Mouse (Mus musculus) urinary bladder, postnatal 10 days (tissue): ENCODE measurements around the gene Usp17ld.
"Not testable (repeated sequence)": the region's sequence is repeated elsewhere in the genome, so short reads cannot be mapped to it uniquely, and the experiment has no call there.

Source experiments
- DNase-seq: peaks from one replicate; pipeline ENCODE4 v3.0.0; 2022; ENCODE audit warnings: low spot score

Gene Usp17ld

DNA sequence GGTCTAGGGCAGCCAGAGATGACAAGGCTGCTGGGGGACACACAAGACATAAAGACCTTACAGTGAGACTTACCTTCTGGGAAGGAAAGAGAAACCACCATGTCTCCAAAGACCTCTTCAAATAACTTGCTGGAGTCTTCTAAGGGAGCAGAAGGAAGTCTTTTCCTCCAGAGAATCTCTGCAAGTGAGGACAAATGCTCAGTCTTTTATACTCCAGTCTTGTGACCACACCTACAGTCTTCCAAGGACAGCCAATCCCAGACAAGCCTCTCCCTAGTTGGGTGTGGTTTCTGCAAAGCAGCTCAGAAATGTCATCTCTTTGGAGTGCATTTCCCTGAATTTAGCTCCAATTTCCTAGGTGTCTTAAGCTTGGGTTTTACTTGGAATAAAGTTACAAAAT, at the start of gene Usp17ld:
TSS of gene Usp17ld (minus strand) at position 101 of the 400 bp plus-strand sequence.
- not testable (repeated sequence) for DNase-seq

DNA sequence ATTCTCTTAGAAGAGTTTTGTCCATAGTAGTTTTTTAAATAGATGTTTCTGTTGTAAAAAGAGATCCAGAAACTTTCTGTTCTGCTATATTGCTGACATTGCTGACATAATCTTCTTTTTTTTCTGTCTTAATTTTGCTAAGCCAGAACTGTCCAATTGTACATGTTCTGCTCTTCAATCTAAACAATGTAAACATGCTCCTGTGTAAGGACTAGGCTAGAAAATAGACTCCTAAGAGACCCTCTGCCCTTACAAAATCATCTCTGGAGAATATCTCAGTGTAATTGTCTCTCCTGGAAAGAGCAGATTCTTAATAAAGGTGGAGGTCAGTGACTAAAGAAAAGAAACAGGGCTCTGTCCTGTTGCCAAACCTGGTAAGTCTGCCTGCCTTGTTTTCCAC, 35.6 kb downstream of the Usp17ld start, which contains the start of gene Olfr594:
TSS of gene Olfr594 (plus strand) at position 301 of the 400 bp plus-strand sequence.
- no peak for DNase-seq

DNA sequence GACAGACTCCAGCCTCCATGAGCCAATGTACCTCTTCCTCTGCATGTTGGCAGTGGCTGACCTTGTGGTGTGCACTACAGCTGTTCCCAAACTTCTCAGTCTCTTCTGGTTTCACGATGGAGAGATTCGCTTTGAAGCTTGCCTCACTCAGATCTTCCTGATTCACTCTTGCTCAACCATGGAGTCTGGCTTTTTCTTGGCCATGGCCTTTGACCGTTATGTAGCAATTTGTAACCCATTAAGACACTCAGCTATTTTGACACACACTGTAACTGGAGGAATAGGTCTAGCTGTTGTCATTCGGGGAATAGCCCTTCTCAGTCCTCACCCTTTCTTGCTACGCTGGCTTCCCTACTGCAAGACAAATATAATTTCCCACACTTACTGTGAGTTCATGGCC, 40.3 kb downstream of the Usp17ld start:
- DNase-seq = not testable (repeated sequence)

DNA sequence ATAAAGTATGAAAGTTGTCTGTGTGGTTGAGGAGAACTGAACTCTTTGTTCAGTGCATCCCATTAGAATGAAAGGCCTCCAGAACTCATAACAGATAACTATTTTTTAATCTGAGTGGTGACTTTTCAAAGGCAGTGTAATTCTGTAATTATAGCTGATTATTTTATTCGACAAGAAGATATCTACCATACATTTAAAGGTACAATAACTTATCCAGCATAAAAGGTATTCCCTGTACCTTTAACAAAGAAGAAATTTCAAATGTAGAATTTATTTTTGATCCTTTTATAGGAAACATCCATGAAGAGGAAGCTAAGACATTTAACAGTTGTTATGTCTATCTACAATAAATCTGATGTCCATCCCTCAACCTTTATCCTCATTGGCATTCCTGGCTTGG, 40.7 kb downstream of the Usp17ld start, which contains the start of gene Olfr593:
TSS of gene Olfr593 (plus strand) at position 301 of the 400 bp plus-strand sequence.
- no peak for DNase-seq
